Mouse (Mus musculus) lung, adult 2 months (tissue): ENCODE measurements at regions not wholly inside any gene's neighbourhood (a gene's known extent, or its start where the extent isn't known, plus 50 kb on each side); places are given as distances from the start of the nearest gene placed in this dataset.

Source experiments
- CTCF ChIP-seq: fragments of 200-500 bp; IDR thresholded peaks from 2 replicates; pipeline ENCODE4 v1.5.1; 2011; ENCODE audit warnings: mild to moderate bottlenecking, low read length, control low read depth; ENCODE audit not compliant: insufficient read depth
- POLR2A ChIP-seq: fragments of 200-500 bp; IDR thresholded peaks from 2 replicates; pipeline ENCODE4 v1.6.1; 2011; ENCODE audit warnings: low read depth, mild to moderate bottlenecking, control low read depth, low read length, borderline replicate concordance; ENCODE audit errors: extremely low read depth

DNA sequence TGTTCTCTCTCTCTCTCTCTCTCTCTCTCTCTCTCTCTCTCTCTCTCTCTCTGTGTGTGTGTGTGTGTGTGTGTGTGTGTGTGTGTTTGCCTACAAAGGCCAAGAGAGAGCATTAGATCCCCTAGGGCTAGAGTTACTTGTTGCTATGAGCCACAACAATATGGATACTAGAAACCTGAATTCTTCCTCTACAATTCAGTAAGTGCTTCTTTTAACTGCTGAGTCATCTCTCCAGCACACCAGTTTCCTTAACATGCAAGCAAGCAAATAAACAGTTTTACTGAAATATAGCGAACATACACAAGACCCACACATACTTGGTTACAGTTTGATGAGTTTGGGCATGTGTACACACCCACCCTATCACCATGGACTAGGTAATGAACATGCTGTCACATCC is 486.1 kb upstream of the Gulo start:
- TF ChIP-seq CTCF (no peak), POLR2A (no peak)
